Mouse (Mus musculus) limb, embryonic 14.5 days (tissue): Measurements from ENCODE around the gene Aaas. TPM values are rescaled to one million over a fixed set of nuclear protein-coding genes. Genes with fewer than 3 reads are reported as not detected.

Experiments
- ATAC-seq: fragments of 200-750 bp; cut with Nextera tagmentation; 2 replicates; pipeline ENCODE4 v1.8.0; 2017; ENCODE audit warnings: low read depth, moderate number of reproducible peaks, moderate TSS enrichment; ENCODE audit not compliant: low FRiP score
- DNase-seq: peaks from one replicate; pipeline ENCODE4 v3.0.0-alpha.2; 2015; ENCODE audit warnings: low spot score
- H3K27ac ChIP-seq: fragments of 300-500 bp; sonication (generic); replicated peaks from 2 replicates; pipeline ENCODE4 v1.5.1; 2014; ENCODE audit warnings: low read depth, mild to moderate bottlenecking, low read length, moderate library complexity, mixed read lengths
- H3K27me3 ChIP-seq: fragments of 300-500 bp; sonication (generic); 2 replicates; pipeline ENCODE4 v1.6.1; 2014; ENCODE audit warnings: low read length, mixed read lengths; ENCODE audit not compliant: control insufficient read depth, insufficient read depth
- H3K36me3 ChIP-seq: fragments of 300-500 bp; sonication (generic); 2 replicates; pipeline ENCODE4 v1.6.1; 2014; ENCODE audit warnings: mild to moderate bottlenecking, low read length, moderate library complexity, mixed read lengths; ENCODE audit not compliant: control insufficient read depth, insufficient read depth
- H3K4me1 ChIP-seq: fragments of 300-500 bp; sonication (generic); 2 replicates; pipeline ENCODE4 v1.6.1; 2014; ENCODE audit warnings: antibody characterized with exemption, low read length, mixed read lengths; ENCODE audit not compliant: control insufficient read depth, insufficient read depth
- H3K4me2 ChIP-seq: fragments of 300-500 bp; sonication (generic); replicated peaks from 2 replicates; pipeline ENCODE4 v1.6.1; 2014; ENCODE audit warnings: low read depth, mild to moderate bottlenecking, low read length, moderate library complexity; ENCODE audit not compliant: severe bottlenecking
- H3K4me3 ChIP-seq: fragments of 300-500 bp; sonication (generic); replicated peaks from 2 replicates; pipeline ENCODE4 v1.5.1; 2014; ENCODE audit warnings: low read length
- H3K9ac ChIP-seq: fragments of 300-500 bp; sonication (generic); 2 replicates; pipeline ENCODE4 v1.6.1; 2014; ENCODE audit warnings: mild to moderate bottlenecking, low read depth, low read length, moderate library complexity; ENCODE audit not compliant: severe bottlenecking
- H3K9me3 ChIP-seq: fragments of 300-500 bp; sonication (generic); 2 replicates; pipeline ENCODE4 v1.6.1; 2016; ENCODE audit warnings: low read length; ENCODE audit not compliant: control insufficient read depth
- POLR2A ChIP-seq: fragments of 200-500 bp; IDR thresholded peaks from 2 replicates; pipeline ENCODE4 v1.8.0; 2012; ENCODE audit warnings: inconsistent platforms, mild to moderate bottlenecking, moderate library complexity, borderline replicate concordance; ENCODE audit not compliant: insufficient read depth, insufficient read length; ENCODE audit errors: extremely low read depth
- WGBS: fragments of 180-500 bp; shearing (Covaris S2); extraction: QIAGEN DNeasy Blood & Tissue Kit; methylation state at CpG from one replicate; pipeline ENCODE4 v1.1.7; 2014; 5-methylcytosine and 5-hydroxymethylcytosine counted together
- polyA plus RNA-seq, 2 experiments: library from polyadenylated mRNA; depleted of rRNA in 1 of 2; stranded (reverse) in 1 of 2; unstranded in 1 of 2; fragments of >200 nt; fragmentation: Nextera tagmentation in 1 of 2; extraction: Ambion mirVana in 1 of 2; gene quantifications; 2 replicates each; pipeline versions ENCODE4 v1.2.1 to v1.2.3; 2012 to 2014

Gene Aaas
- polyA plus RNA-seq, 2 experiments: 54.4 to 65.5 TPM

GRCm38 (mm10) chr15:102356501-102357325, 6.1 kb upstream of the Aaas start:
- H3K4me3 ChIP-seq: peak overlapping the region; percentile 52
- TF ChIP-seq POLR2A: no peak
- H3K4me2 ChIP-seq: peak overlapping the region; percentile 97
- no peaks in the 10 kb centered on the region for H3K36me3 ChIP-seq
- no peaks in the 10 kb centered on the region for H3K9me3 ChIP-seq
- no peak overlapping the region for H3K9ac ChIP-seq
- H3K4me1 ChIP-seq: peaks cover 29% of the 10 kb centered on the region
- 32% methylated on average over 16 of the region's 16 CpGs for WGBS
- ATAC-seq (no peak), DNase-seq (no peak)
- peak overlapping the region; percentile 90 for H3K27ac ChIP-seq
- no peaks in the 10 kb centered on the region for H3K27me3 ChIP-seq

- DNase-seq: no peak
- H3K27me3 ChIP-seq: no peaks in the 10 kb centered on the region
- peak overlapping the region; percentile 97 for H3K4me2 ChIP-seq
- H3K36me3 ChIP-seq: no peaks in the 10 kb centered on the region
- peak overlapping the region; percentile 52 for H3K4me3 ChIP-seq
- peak overlapping the region; percentile 81 for H3K9ac ChIP-seq
- H3K9me3 ChIP-seq: no peaks in the 10 kb centered on the region
- no peak for TF ChIP-seq POLR2A
- H3K4me1 ChIP-seq: peaks cover 29% of the 10 kb centered on the region
- 2% methylated on average over 38 of the region's 38 CpGs for WGBS
- ATAC-seq: peak; percentile 64
- H3K27ac ChIP-seq: peak overlapping the region; percentile 90
Observed at GRCm38 (mm10) chr15:102355871-102356441, 5.4 kb upstream of the Aaas start.

GRCm38 (mm10) chr15:102355134-102355870, 4.7 kb upstream of the Aaas start:
- Histone ChIP-seq H3K27ac (peak overlapping the region; percentile 90), H3K9me3 (no peaks in the 10 kb centered on the region), H3K4me3 (peak overlapping the region; percentile 52), H3K4me2 (peak overlapping the region; percentile 97), H3K27me3 (no peaks in the 10 kb centered on the region), H3K36me3 (no peaks in the 10 kb centered on the region), H3K9ac (peak overlapping the region; percentile 81), H3K4me1 (peaks cover 29% of the 10 kb centered on the region)
- ATAC-seq: peak; percentile 50
- under 1% methylated on average over 47 of the region's 49 CpGs for WGBS
- no peak for TF ChIP-seq POLR2A
- peak; percentile 63 for DNase-seq

- Histone ChIP-seq H3K36me3 (no peaks in the 10 kb centered on the region), H3K4me3 (no peak overlapping the region), H3K9me3 (no peaks in the 10 kb centered on the region), H3K27ac (no peak overlapping the region), H3K4me2 (no peak overlapping the region), H3K9ac (no peak overlapping the region), H3K4me1 (peaks cover 34% of the 10 kb centered on the region), H3K27me3 (no peaks in the 10 kb centered on the region)
- ATAC-seq (no peak), DNase-seq (no peak)
- 78% methylated on average over 2 of the region's 2 CpGs for WGBS
- TF ChIP-seq POLR2A: no peak
Observed at GRCm38 (mm10) chr15:102353986-102354385, 3.4 kb upstream of the Aaas start.

GRCm38 (mm10) chr15:102352177-102352576, 1.6 kb upstream of the Aaas start:
- Histone ChIP-seq H3K4me1 (peaks cover 20% of the 10 kb centered on the region), H3K4me3 (no peak overlapping the region), H3K9me3 (no peaks in the 10 kb centered on the region), H3K4me2 (no peak overlapping the region), H3K36me3 (0 out of 2 replicates have a peak, but pooled peaks cover 4% of the 10 kb centered on the region), H3K9ac (no peak overlapping the region), H3K27ac (no peak overlapping the region), H3K27me3 (no peaks in the 10 kb centered on the region)
- no peak for TF ChIP-seq POLR2A
- WGBS: 42% methylated on average over 2 of the region's 2 CpGs
- ATAC-seq (no peak), DNase-seq (no peak)
